Mouse (Mus musculus) CH12.LX (cell line): ENCODE results near the gene Myo15b.

Experiments used
- MAFK ChIP-seq: IDR thresholded peaks from 2 replicates; pipeline ENCODE4 v1.6.1; 2011; ENCODE audit warnings: low read length, improper control_type of control experiment; ENCODE audit not compliant: insufficient replicate concordance
- POLR2A ChIP-seq: IDR thresholded peaks from 2 replicates; pipeline ENCODE4 v1.6.1; 2011; ENCODE audit warnings: low read depth, mild to moderate bottlenecking, improper control_type of control experiment, low read length
- SIN3A ChIP-seq: IDR thresholded peaks from 2 replicates; pipeline ENCODE4 v1.6.1; 2012; ENCODE audit warnings: low read length, improper control_type of control experiment, inconsistent platforms

- TF ChIP-seq POLR2A (no peak), MAFK (no peak), SIN3A (no peak)
Observed at GRCm38 (mm10) chr11:115888020-115888419, 29.8 kb downstream of the Myo15b start.
